Mouse (Mus musculus) stomach, embryonic 14.5 days (tissue): ENCODE data around the gene Rftn1. TPM values are rescaled to one million over a fixed set of nuclear protein-coding genes. Genes with fewer than 3 reads are reported as not detected.

Experiments
- ATAC-seq: fragments of 200-750 bp; cut with Nextera tagmentation; 2 replicates; pipeline ENCODE4 v1.8.0; 2017; ENCODE audit warnings: low read depth, moderate TSS enrichment; ENCODE audit not compliant: insufficient number of reproducible peaks, insufficient read depth, low FRiP score
- H3K27ac ChIP-seq: fragments of 300-500 bp; sonication (generic); 2 replicates; pipeline ENCODE4 v1.5.1; 2014; ENCODE audit warnings: mild to moderate bottlenecking, low read length, moderate library complexity, mixed read lengths
- H3K27me3 ChIP-seq: fragments of 300-500 bp; sonication (generic); 2 replicates; pipeline ENCODE4 v1.6.1; 2014; ENCODE audit warnings: low read length, control low read depth, mixed read lengths; ENCODE audit not compliant: control insufficient read depth, insufficient read depth
- H3K36me3 ChIP-seq: fragments of 300-500 bp; sonication (generic); 2 replicates; pipeline ENCODE4 v1.6.1; 2014; ENCODE audit warnings: mild to moderate bottlenecking, control low read depth, low read length, moderate library complexity, mixed read lengths; ENCODE audit not compliant: control insufficient read depth, insufficient read depth
- H3K4me1 ChIP-seq: fragments of 300-500 bp; sonication (generic); 2 replicates; pipeline ENCODE4 v1.6.1; 2014; ENCODE audit warnings: low read length, control low read depth, mixed read lengths; ENCODE audit not compliant: control insufficient read depth, insufficient read depth
- H3K4me2 ChIP-seq: fragments of 300-500 bp; sonication (generic); replicated peaks from 2 replicates; pipeline ENCODE4 v1.6.1; 2014; ENCODE audit warnings: low read depth, low read length, control low read depth
- H3K4me3 ChIP-seq: fragments of 300-500 bp; sonication (generic); 2 replicates; pipeline ENCODE4 v1.5.1; 2014; ENCODE audit warnings: low read depth, low read length, control low read depth
- H3K9ac ChIP-seq: fragments of 300-500 bp; sonication (generic); replicated peaks from 2 replicates; pipeline ENCODE4 v1.6.1; 2014; ENCODE audit warnings: low read depth, mild to moderate bottlenecking, control low read depth, low read length, moderate library complexity, mixed read lengths
- H3K9me3 ChIP-seq: fragments of 300-500 bp; sonication (generic); 2 replicates; pipeline ENCODE4 v1.6.1; 2016; ENCODE audit warnings: low read depth, low read length, control low read depth; ENCODE audit not compliant: control insufficient read depth
- WGBS: fragments of 180-500 bp; shearing (Covaris S2); extraction: QIAGEN DNeasy Blood & Tissue Kit; methylation state at CpG from one replicate; pipeline ENCODE4 v1.1.7; 2014; 5-methylcytosine and 5-hydroxymethylcytosine counted together
- polyA plus RNA-seq: library from polyadenylated mRNA; unstranded; fragments of >200 nt; fragmentation: Nextera tagmentation; extraction: Ambion mirVana; gene quantifications from 2 replicates; pipeline ENCODE4 v1.2.1, GENCODE M21; 2014

Rftn1 gene
- polyA plus RNA-seq, 1 experiment from 2014 or later, result 9.3 TPM

DNA sequence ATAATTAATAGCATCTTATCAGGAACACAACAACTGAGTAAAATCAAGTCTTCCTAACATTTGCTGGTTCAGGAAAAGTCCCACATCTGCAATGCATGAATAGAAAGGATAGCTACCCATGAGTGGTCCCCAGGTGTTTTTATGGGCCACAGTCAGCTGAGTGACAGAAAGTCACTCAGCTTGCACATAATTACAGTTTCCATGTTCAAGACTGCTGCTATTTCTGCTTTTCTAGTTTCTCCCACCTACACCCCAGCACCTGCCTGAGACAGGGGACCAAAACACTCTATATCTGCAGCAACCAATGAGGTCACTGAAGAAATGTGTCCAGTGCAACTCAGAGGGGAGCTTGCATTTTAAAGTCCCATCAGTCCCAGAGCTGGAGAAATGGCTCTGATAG, 95.9 kb downstream of the Rftn1 start:
- Histone ChIP-seq H3K9ac (no peak overlapping the region), H3K27ac (no peak overlapping the region), H3K4me1 (no peaks in the 10 kb centered on the region), H3K9me3 (no peaks in the 10 kb centered on the region), H3K4me3 (no peak overlapping the region), H3K36me3 (no peaks in the 10 kb centered on the region), H3K4me2 (no peak overlapping the region), H3K27me3 (no peaks in the 10 kb centered on the region)
- ATAC-seq, result no peak

DNA sequence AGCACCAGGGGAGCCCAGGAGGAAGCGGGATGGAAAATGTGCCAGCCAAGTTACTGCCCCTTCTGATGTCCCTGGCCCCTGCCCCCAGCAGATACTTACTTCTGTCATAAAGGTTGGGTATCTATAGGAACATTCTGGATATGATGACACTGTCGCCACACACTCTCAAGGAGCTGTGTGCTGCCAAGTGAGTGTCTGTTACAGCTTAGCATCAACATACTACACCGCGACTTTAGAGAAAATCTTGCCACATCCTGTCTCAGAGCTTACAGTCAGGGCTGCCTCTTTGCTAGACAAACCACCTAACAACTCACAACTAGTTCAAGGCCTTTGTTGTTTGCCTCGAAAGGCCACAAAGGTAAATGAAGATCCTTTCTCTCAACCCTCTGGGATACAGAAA, 96.4 kb downstream of the Rftn1 start:
- H3K9me3 ChIP-seq, result no peaks in the 10 kb centered on the region
- WGBS, result 88% methylated on average over 5 of the region's 5 CpGs
- H3K27me3 ChIP-seq, result no peaks in the 10 kb centered on the region
- H3K9ac ChIP-seq, result no peak overlapping the region
- no peak overlapping the region for H3K4me3 ChIP-seq
- no peaks in the 10 kb centered on the region for H3K36me3 ChIP-seq
- no peaks in the 10 kb centered on the region for H3K4me1 ChIP-seq
- no peak overlapping the region for H3K4me2 ChIP-seq
- ATAC-seq, result no peak
- no peak overlapping the region for H3K27ac ChIP-seq

DNA sequence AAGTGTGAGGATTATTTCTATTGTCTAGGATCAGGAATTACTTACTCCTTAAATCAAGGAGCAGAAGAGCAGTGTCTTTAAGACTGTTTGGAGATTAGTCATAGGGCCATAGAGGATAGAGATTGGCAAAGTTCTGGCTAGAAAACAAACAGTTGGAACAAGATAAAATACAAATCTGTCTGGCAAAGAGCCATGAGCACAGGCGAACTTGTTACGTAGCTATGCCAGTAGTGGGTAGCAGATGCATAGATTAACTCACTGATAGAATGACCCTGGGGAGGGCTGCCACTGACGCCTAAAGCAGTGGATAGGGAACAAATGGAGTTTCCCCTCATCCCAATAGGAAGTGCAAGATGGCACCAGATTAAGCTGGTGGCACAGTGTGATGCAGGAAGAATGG, 97.1 kb downstream of the Rftn1 start:
- H3K4me2 ChIP-seq, result no peak overlapping the region
- no peaks in the 10 kb centered on the region for H3K9me3 ChIP-seq
- no peak overlapping the region for H3K27ac ChIP-seq
- H3K4me3 ChIP-seq, result no peak overlapping the region
- no peaks in the 10 kb centered on the region for H3K4me1 ChIP-seq
- no peaks in the 10 kb centered on the region for H3K27me3 ChIP-seq
- 70% methylated on average over 3 of the region's 3 CpGs for WGBS
- ATAC-seq, result no peak
- no peak overlapping the region for H3K9ac ChIP-seq
- H3K36me3 ChIP-seq, result no peaks in the 10 kb centered on the region

DNA sequence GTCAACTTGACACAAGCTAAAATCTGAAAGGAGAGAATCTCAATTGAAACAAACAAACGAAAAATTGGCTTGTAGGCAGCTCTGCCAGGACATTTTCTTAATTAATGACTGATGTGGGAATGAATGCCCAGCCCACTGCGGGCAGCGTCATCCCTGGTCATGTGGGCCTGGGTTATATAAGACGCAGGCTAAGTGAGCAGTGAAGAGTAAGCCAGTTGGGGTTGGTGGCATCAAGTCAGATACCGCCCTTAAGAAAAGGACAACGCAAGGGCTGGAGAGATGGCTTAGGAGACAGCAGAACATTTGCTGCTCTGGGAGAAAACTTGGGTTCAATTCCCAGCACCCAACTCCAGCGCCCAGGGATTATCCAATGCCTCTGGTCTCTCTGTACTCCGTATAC, 97.6 kb downstream of the Rftn1 start:
- H3K36me3 ChIP-seq, result no peaks in the 10 kb centered on the region
- H3K4me1 ChIP-seq, result no peaks in the 10 kb centered on the region
- no peak overlapping the region for H3K4me3 ChIP-seq
- H3K4me2 ChIP-seq, result no peak overlapping the region
- WGBS, result 88% methylated on average over 8 of the region's 8 CpGs
- H3K27me3 ChIP-seq, result no peaks in the 10 kb centered on the region
- no peaks in the 10 kb centered on the region for H3K9me3 ChIP-seq
- no peak overlapping the region for H3K27ac ChIP-seq
- H3K9ac ChIP-seq, result no peak overlapping the region
- no peak for ATAC-seq

DNA sequence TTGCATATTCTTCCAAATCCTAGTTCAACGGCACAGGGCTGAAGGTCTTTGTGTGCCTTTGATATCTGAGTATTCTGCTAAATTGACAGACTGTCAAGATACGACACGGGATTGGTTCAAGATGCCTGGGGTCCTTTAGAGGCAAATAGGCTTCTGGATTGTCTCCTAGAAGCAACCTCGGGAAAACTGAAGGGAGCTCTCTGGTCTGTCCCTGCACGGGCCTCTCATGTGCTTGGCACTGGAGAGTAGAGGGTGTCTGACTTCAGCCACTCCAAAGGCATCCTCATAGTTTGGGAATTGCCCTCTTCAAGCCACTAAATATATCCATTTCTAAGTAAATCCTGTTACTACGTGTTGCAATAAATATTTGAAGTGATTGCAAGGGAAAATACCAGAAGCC, 98.6 kb downstream of the Rftn1 start:
- no peaks in the 10 kb centered on the region for H3K9me3 ChIP-seq
- H3K27me3 ChIP-seq, result no peaks in the 10 kb centered on the region
- no peak for ATAC-seq
- no peaks in the 10 kb centered on the region for H3K4me1 ChIP-seq
- no peak overlapping the region for H3K4me3 ChIP-seq
- no peak overlapping the region for H3K27ac ChIP-seq
- 47% methylated on average over 6 of the region's 6 CpGs for WGBS
- H3K4me2 ChIP-seq, result no peak overlapping the region
- no peaks in the 10 kb centered on the region for H3K36me3 ChIP-seq
- H3K9ac ChIP-seq, result no peak overlapping the region

DNA sequence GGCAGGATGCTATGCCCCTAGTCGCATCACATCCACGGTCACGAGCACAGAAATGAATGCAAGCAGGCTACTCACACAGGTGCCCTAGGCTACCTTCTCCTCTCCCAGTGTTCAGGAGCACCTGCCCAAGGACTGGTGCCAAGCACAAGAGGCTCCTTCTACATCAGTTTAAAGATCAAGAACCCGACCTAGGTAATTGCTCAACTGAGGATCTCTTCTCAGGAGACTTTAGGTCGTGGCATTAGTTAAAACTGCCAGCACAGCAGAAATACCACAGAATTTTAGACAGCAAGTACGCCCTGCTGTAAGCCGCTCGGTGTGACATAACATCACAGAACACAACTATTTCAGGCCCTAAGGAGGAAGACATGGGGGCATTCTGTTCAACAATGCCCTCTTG, 100.7 kb downstream of the Rftn1 start:
- Histone ChIP-seq H3K4me2 (no peak overlapping the region), H3K27me3 (no peaks in the 10 kb centered on the region), H3K4me3 (no peak overlapping the region), H3K27ac (no peak overlapping the region), H3K9me3 (no peaks in the 10 kb centered on the region), H3K4me1 (no peaks in the 10 kb centered on the region), H3K9ac (no peak overlapping the region), H3K36me3 (no peaks in the 10 kb centered on the region)
- WGBS, result 86% methylated on average over 8 of the region's 8 CpGs
- ATAC-seq, result no peak

DNA sequence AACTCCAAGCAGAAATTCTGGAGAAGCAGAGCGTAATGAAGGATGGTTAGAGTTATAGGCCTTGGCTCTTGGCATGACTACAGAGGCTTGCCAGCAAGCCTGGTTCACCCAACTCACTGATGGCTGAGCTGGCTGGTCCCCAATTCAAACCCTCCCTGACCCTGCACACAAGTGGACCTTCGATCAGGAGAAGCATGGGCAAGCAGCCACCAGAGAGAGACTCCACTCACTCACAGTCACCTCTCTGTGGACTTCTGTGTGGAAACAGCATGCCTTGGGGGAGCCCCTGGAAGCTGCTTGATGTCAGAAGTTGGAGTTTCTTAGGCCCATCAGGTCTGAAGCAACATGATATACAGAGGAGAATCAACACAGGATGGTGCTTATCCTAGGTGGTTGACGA, 102.4 kb downstream of the Rftn1 start:
- no peak overlapping the region for H3K4me2 ChIP-seq
- no peak overlapping the region for H3K27ac ChIP-seq
- H3K4me3 ChIP-seq, result no peak overlapping the region
- no peaks in the 10 kb centered on the region for H3K4me1 ChIP-seq
- no peak overlapping the region for H3K9ac ChIP-seq
- WGBS, result 90% methylated on average over 3 of the region's 3 CpGs
- no peaks in the 10 kb centered on the region for H3K36me3 ChIP-seq
- ATAC-seq, result no peak
- no peaks in the 10 kb centered on the region for H3K9me3 ChIP-seq
- no peaks in the 10 kb centered on the region for H3K27me3 ChIP-seq

DNA sequence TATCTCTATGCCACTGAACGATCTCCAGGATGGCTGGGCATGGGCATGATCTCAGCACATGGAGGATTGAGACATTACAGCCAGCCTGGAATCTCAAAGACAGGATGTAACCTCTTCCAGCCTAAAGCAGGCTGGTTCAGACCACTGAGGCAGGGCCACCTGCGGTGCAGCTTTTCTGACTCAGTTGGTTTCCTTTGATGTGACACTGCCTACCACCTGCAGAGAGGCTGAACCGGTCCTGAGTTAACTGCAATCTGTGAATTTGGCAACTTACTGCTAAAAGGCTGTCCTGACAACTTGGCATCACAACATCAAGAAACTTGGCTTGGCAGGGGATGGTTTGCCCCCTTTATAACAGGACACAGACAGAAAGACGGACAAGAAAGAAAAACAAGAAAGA, 103.6 kb downstream of the Rftn1 start:
- no peak for ATAC-seq
- Histone ChIP-seq H3K9me3 (no peaks in the 10 kb centered on the region), H3K27ac (no peak overlapping the region), H3K4me2 (no peak overlapping the region), H3K36me3 (no peaks in the 10 kb centered on the region), H3K4me3 (no peak overlapping the region), H3K4me1 (no peaks in the 10 kb centered on the region), H3K27me3 (no peaks in the 10 kb centered on the region), H3K9ac (no peak overlapping the region)
- WGBS, result 55% methylated on average over 4 of the region's 4 CpGs

DNA sequence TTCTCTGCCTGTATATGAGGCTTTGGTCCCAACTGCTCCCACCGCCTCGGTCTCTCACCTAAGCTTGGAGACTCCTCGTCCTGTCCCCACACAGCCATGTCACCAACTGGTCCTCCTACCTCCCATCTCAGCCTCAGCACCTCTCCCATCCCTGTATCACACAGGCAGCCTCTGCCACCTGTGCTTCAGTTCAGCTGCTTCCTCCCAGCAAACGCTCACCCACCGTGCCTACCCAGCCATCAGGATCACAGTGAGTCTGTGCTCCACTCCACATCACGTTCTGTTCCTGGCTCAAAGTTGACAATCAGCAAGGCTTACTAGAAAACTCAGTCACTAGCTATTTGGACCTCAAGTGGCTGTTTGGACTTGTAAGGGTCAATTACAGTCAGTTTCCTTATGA, 105.8 kb downstream of the Rftn1 start:
- no peaks in the 10 kb centered on the region for H3K36me3 ChIP-seq
- WGBS, result 86% methylated on average over 6 of the region's 6 CpGs
- no peak overlapping the region for H3K9ac ChIP-seq
- H3K9me3 ChIP-seq, result no peaks in the 10 kb centered on the region
- no peak overlapping the region for H3K4me2 ChIP-seq
- H3K27me3 ChIP-seq, result no peaks in the 10 kb centered on the region
- no peak for ATAC-seq
- no peak overlapping the region for H3K4me3 ChIP-seq
- no peak overlapping the region for H3K27ac ChIP-seq
- no peaks in the 10 kb centered on the region for H3K4me1 ChIP-seq
